Comparison of ENCODE assay signal across 8 mouse cellular contexts in the genomic region with DNA sequence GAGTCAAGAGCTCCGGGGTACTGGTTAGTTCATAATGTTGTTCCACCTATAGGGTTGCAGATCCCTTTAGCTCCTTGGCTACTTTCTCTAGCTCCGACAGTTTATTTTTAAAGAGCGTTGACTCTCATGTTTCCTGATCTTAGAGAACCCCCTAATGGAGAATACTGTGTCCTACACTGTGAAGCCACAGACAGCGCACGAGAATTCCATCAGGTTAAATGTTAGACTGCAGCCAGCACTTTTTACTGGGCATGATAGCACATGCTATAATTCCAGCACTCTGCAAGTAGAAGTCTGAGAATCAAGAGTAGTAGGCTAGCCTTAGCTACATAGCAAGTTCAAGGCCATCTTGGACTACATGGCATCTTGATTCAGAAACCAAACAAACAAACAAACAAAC. TPM values are rescaled to one million over a fixed set of nuclear protein-coding genes. Genes with fewer than 3 reads are reported as not detected.
DNase-seq lines count a peak whose midpoint lies in the region; ATAC-seq lines count a peak whose summit lies in the region.

No protein-coding gene starts in this region.

- peak; percentile 57 for DNase-seq in cerebellum, adult 9-10 months
- DNase-seq in cerebellum, adult 9-11 months, result no peak
- peak; percentile 82 for DNase-seq in 3T3-L1 (ENCODE audit: low read depth, low spot score)
- peak; percentile 42 for DNase-seq in induced T-regulatory cell, adult 2 months (ENCODE audit: low read depth)

- ATAC-seq in common myeloid progenitor, adult 5-6 weeks (replicated peaks; ENCODE audit: low read depth, poor library complexity, severe bottlenecking), result peak; percentile 97
- peak; percentile 95 for ATAC-seq in megakaryocyte progenitor cell, adult 5-6 weeks (replicated peaks; ENCODE audit: poor library complexity)
- ATAC-seq in monocyte, adult 5-6 weeks (replicated peaks; ENCODE audit: insufficient number of reproducible peaks, low FRiP score, low TSS enrichment, poor library complexity, severe bottlenecking), result no peak
- ATAC-seq in erythroid progenitor cell, adult 5-6 weeks (replicated peaks; ENCODE audit: low FRiP score, poor library complexity, severe bottlenecking), result no peak

RNA-seq across cellular contexts. Expression of a gene that starts 24.8 kb away (rescaled TPM):
- total RNA-seq in common myeloid progenitor, adult 5-6 weeks (2017), result 120 and 123 TPM in 2 replicates
- total RNA-seq in megakaryocyte progenitor cell, adult 5-6 weeks (2015), result 53.3 and 53.8 TPM in 2 replicates
- 87.6 and 111 TPM in 2 replicates for total RNA-seq in megakaryocyte progenitor cell, adult 5-6 weeks (2017)
- total RNA-seq in monocyte, adult 5-6 weeks (2017), result 162 to 234 TPM (median 165 TPM) in 3 replicates
- total RNA-seq in erythroid progenitor cell, adult 5-6 weeks (2015; ENCODE audit: low replicate concordance), result 2.9 and 16.8 TPM in 2 replicates
- total RNA-seq in erythroid progenitor cell, adult 5-6 weeks (2017; ENCODE audit: low replicate concordance), result 25.9 and 26.9 TPM in 2 replicates

Comparison
In these comparisons a context has a peak if more than half of its experiments do, and no peak if none do; other contexts are left out.
1. ATAC-seq: peak in common myeloid progenitor, adult 5-6 weeks (single experiment) and megakaryocyte progenitor cell, adult 5-6 weeks (single experiment); none in monocyte, adult 5-6 weeks (single experiment) and erythroid progenitor cell, adult 5-6 weeks (single experiment).